Mouse (Mus musculus) cerebellum, adult 9-10 months (tissue): ENCODE measurements around the gene Hspd1.
A peak's percentile ranks its signal among the peaks of the same experiment; 100 is the strongest.

Experiments
- DNase-seq: peaks from one replicate; pipeline ENCODE4 v3.0.0; 2022

The Hspd1 gene

DNA sequence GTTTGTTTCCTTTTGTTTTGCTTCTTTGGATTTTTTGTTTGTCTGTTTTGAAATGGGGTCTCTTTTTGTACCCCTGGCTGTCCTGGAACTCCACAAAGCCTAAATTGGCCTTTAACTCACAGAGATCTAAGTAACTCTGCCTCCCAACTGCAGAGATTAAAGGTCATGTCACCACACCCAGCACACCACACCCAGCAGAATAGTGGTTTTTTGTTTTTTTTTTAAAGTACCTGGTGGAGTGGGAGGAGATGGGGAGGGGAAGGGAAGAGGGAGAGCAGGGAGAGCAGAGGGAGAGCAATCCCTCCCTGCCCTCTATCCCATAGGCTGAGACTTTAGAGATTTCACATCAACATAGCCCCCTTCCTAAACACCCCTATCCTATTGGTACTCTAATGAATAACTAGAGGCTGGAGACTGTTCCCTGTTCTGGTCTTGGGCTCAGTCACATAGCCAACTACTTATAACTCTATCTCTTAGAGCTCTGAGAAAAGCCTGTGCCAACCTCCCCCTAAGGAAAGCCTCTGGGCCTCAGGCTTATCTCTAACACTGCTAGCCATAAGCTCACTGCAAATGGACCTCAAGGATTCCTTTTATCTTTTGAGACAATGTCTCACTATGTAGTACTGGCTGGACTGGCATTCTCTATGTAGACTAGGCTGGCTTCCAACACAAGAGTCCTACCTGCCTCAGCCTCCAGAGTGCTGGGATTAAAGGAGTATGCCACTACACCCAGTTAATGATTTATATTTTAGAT is 56.8 kb downstream of the Hspd1 start:
- no peak for DNase-seq

GRCm38 (mm10) chr1:55029446-55029845 is 58.6 kb downstream of the Hspd1 start:
- no peak for DNase-seq

GRCm38 (mm10) chr1:55028512-55029249 is 59.4 kb downstream of the Hspd1 start:
- peak; percentile 6 for DNase-seq

DNA sequence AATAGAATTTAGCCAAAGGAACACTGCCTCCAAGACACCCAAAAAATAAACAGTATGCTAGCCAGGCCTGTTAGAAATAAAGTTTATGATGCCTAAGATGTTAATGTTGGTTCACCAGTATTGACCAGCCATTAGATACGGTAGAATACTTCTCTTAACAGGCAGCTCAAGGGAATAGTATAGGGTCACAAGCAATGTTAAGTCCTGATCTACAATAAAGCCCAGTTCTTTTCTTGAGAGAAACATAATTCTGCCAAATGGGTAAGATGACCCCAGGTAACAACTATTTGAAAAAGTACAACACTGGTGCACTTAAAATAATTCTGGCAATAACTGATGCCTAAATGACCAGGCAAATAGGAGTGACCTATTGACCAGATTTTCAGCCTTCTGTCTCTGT is 60.1 kb downstream of the Hspd1 start:
- no peak for DNase-seq
